Mouse (Mus musculus) spleen, adult 10 weeks (tissue): ENCODE data around the gene Sptbn2. TPM values are rescaled to one million over a fixed set of nuclear protein-coding genes. Genes with fewer than 3 reads are reported as not detected.

Experiments
- polyA plus RNA-seq: library from polyadenylated mRNA; stranded (reverse); fragments of 350-450 nt; fragmentation: Illumina TruSeq; extraction: RNeasy Lipid Tissue Mini Kit (QIAGEN cat#74804); gene quantifications from one replicate; pipeline ENCODE4 v1.2.3, GENCODE M21; 2015; ENCODE audit warnings: low replicate concordance; ENCODE audit not compliant: insufficient read depth

Sptbn2 gene
- polyA plus RNA-seq = 0.07 TPM

DNA sequence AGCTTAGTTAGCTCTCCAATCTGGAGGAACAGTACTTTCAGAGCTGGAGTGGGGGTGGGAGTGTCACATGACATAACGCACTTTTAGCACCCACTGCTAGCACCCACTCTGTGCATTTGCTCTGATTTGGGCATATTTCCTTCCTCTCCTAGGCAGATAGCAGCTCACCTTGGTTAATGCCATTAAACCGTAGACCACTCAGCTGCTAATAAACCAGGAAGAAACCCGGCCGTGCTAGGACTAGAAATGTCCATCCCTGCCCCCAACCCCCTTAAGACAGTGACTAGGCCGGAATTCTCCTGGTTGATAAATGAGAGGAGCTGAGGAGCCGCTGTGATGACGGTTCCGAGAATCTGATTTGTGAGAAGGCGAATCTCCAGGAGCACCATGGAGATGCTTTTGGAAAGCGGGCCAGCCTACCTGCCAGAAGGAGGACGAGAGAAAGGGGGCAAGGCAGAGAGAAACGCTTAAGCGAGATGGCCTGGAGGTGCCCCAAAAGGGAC is at the start of gene Sptbn2:
Gene Sptbn2, plus strand, starts transcription at position 70 of the 503 bp plus-strand sequence.

GRCm38 (mm10) chr19:4698205-4698677 is 12.7 kb upstream of the Sptbn2 start, which contains the start of gene Gm960:
Gene Gm960, minus strand, starts transcription at chr19:4698668.

GRCm38 (mm10) chr19:4756193-4756911 is 45.4 kb downstream of the Sptbn2 start, which contains the start of gene Rbm4b:
Gene Rbm4b, plus strand, starts transcription at chr19:4756497.

GRCm38 (mm10) chr19:4793831-4794422 is 83.0 kb downstream of the Sptbn2 start, which contains the start of gene Rbm4:
Gene Rbm4, minus strand, starts transcription at chr19:4793901.

Other genes with a start within 250 kb of the Sptbn2 start
- gene Syt12, start 233.7 kb upstream of the Sptbn2 start, polyA plus RNA-seq = 0.76 TPM
- gene 2010003K11Rik, start 212.6 kb upstream of the Sptbn2 start, polyA plus RNA-seq = not detected
- 0.91 TPM for gene Pcx, start 200.7 kb upstream of the Sptbn2 start, polyA plus RNA-seq
- gene Lrfn4, start 95.5 kb upstream of the Sptbn2 start, polyA plus RNA-seq = 0.07 TPM
- 27.0 TPM for gene Rce1, start 85.5 kb upstream of the Sptbn2 start, polyA plus RNA-seq
- gene Gm960, start 12.5 kb upstream of the Sptbn2 start, polyA plus RNA-seq = not detected
- 22.5 TPM for gene Rbm4b, start 45.3 kb downstream of the Sptbn2 start, polyA plus RNA-seq
- gene Rbm4, start 82.7 kb downstream of the Sptbn2 start, polyA plus RNA-seq = 37.4 TPM
- gene Gm21992, start 100.4 kb downstream of the Sptbn2 start, polyA plus RNA-seq = 33.4 TPM
- gene Rbm14, start 100.5 kb downstream of the Sptbn2 start, polyA plus RNA-seq = 20.5 TPM
- gene Ccs, start 128.2 kb downstream of the Sptbn2 start, polyA plus RNA-seq = 16.5 TPM
- 0.07 TPM for gene Ccdc87, start 128.2 kb downstream of the Sptbn2 start, polyA plus RNA-seq
- gene Ctsf, start 144.0 kb downstream of the Sptbn2 start, polyA plus RNA-seq = 10.2 TPM
- gene Actn3, start 166.7 kb downstream of the Sptbn2 start, polyA plus RNA-seq = not detected
- 17.8 TPM for gene Zdhhc24, start 167.5 kb downstream of the Sptbn2 start, polyA plus RNA-seq
- gene Bbs1, start 195.5 kb downstream of the Sptbn2 start, polyA plus RNA-seq = 1.2 TPM
- gene Dpp3, start 217.1 kb downstream of the Sptbn2 start, polyA plus RNA-seq = 28.7 TPM
- 0.64 TPM for gene Peli3, start 232.0 kb downstream of the Sptbn2 start, polyA plus RNA-seq